Mouse (Mus musculus): ENCODE measurements around the gene T2.

T2 gene

GRCm38 (mm10) chr17:8416865-8417264, 61.1 kb downstream of the T2 start:
- DNase-seq (ENCODE audit: low spot score in 2 of 2), result no peak

- DNase-seq (ENCODE audit: low spot score in 2 of 2), result no peak
These were observed 64.9 kb downstream of the T2 start for GRCm38 (mm10) chr17:8420739-8421138.

GRCm38 (mm10) chr17:8421517-8421916, 65.7 kb downstream of the T2 start:
- no peak for DNase-seq (ENCODE audit: low spot score in 2 of 2)

GRCm38 (mm10) chr17:8423283-8423682, 67.5 kb downstream of the T2 start:
- DNase-seq (ENCODE audit: low spot score in 2 of 2), result peak in 1 of 2 experiments; percentile 10

- no peak for DNase-seq (ENCODE audit: low spot score in 2 of 2)
These were observed 73.6 kb downstream of the T2 start for GRCm38 (mm10) chr17:8429436-8429835.

- DNase-seq (ENCODE audit: low spot score in 2 of 2), result no peak
These were observed 74.1 kb downstream of the T2 start for GRCm38 (mm10) chr17:8429896-8430295.

GRCm38 (mm10) chr17:8432179-8432800, 76.5 kb downstream of the T2 start:
- no peak for DNase-seq (ENCODE audit: low spot score in 2 of 2)

- DNase-seq (ENCODE audit: low spot score in 2 of 2), result no peak
These were observed 77.6 kb downstream of the T2 start for GRCm38 (mm10) chr17:8433121-8433977.

GRCm38 (mm10) chr17:8433978-8434960, 78.5 kb downstream of the T2 start, which contains the start of gene T:
T (plus strand) TSS chr17:8434423.
- DNase-seq (ENCODE audit: low spot score in 2 of 2), result no peak

- no peak for DNase-seq (ENCODE audit: low spot score in 2 of 2)
These were observed 80.4 kb downstream of the T2 start for GRCm38 (mm10) chr17:8436184-8436583.

GRCm38 (mm10) chr17:8444062-8444461, 88.3 kb downstream of the T2 start:
- no peak for DNase-seq (ENCODE audit: low spot score in 2 of 2)

GRCm38 (mm10) chr17:8447676-8448192, 91.9 kb downstream of the T2 start:
- no peak for DNase-seq (ENCODE audit: low spot score in 2 of 2)

- DNase-seq (ENCODE audit: low spot score in 2 of 2), result no peak
These were observed 92.5 kb downstream of the T2 start for GRCm38 (mm10) chr17:8448324-8448723.

- DNase-seq (ENCODE audit: low spot score in 2 of 2), result no peak
These were observed 99.4 kb downstream of the T2 start for GRCm38 (mm10) chr17:8455196-8455595.

GRCm38 (mm10) chr17:8455601-8456000, 99.8 kb downstream of the T2 start:
- DNase-seq (ENCODE audit: low spot score in 2 of 2), result no peak

GRCm38 (mm10) chr17:8456856-8457460, 101.2 kb downstream of the T2 start:
- no peak for DNase-seq (ENCODE audit: low spot score in 2 of 2)

- DNase-seq (ENCODE audit: low spot score in 2 of 2), result peak; percentile 36 to 45
These were observed 105.8 kb downstream of the T2 start for GRCm38 (mm10) chr17:8461568-8461967.

- DNase-seq (ENCODE audit: low spot score in 2 of 2), result peak; percentile 65 to 80
These were observed 107.8 kb downstream of the T2 start for GRCm38 (mm10) chr17:8463482-8464128.

- no peak for DNase-seq (ENCODE audit: low spot score in 2 of 2)
These were observed 112.0 kb downstream of the T2 start for GRCm38 (mm10) chr17:8467771-8468170.

- peak; percentile 92 to 94 for DNase-seq (ENCODE audit: low spot score in 2 of 2)
These were observed 113.0 kb downstream of the T2 start for GRCm38 (mm10) chr17:8468716-8469344.
